Mouse (Mus musculus) heart, adult 2 months (tissue): ENCODE measurements at regions not wholly inside any gene's neighbourhood (a gene's known extent, or its start where the extent isn't known, plus 50 kb on each side); places are given as distances from the start of the nearest gene placed in this dataset.
A peak's percentile ranks its signal among the peaks of the same experiment; 100 is the strongest.

Experiments used
- CTCF ChIP-seq: fragments of 200-600 bp; IDR thresholded peaks from 2 replicates; pipeline ENCODE4 v1.8.1; 2022; ENCODE audit warnings: antibody characterized with exemption, mild to moderate bottlenecking, moderate library complexity
- EP300 ChIP-seq: fragments of 200-500 bp; IDR thresholded peaks from 2 replicates; pipeline ENCODE4 v1.6.1; 2011; ENCODE audit warnings: low read depth, low read length, control low read depth; ENCODE audit not compliant: insufficient read depth
- POLR2A ChIP-seq: fragments of 200-500 bp; IDR thresholded peaks from 2 replicates; pipeline ENCODE4 v1.6.1; 2011; ENCODE audit warnings: mild to moderate bottlenecking, low read depth, low read length, control low read depth; ENCODE audit not compliant: insufficient read depth

GRCm38 (mm10) chr17:27299297-27299696 is 95.0 kb upstream of the Lemd2 start:
- TF ChIP-seq POLR2A (no peak), CTCF (0 out of 2 replicates have a peak, but pooled peaks have one; percentile 10), EP300 (no peak)
